Mouse (Mus musculus) neural tube, embryonic 15.5 days (tissue): ENCODE measurements around the gene Prph2. TPM values are rescaled to one million over a fixed set of nuclear protein-coding genes. Genes with fewer than 3 reads are reported as not detected.

Experiments used
- ATAC-seq: fragments of 200-750 bp; cut with Nextera tagmentation; 2 replicates; pipeline ENCODE4 v1.8.0; 2017; ENCODE audit warnings: mild to moderate bottlenecking, moderate TSS enrichment, moderate library complexity; ENCODE audit not compliant: low FRiP score
- H3K27ac ChIP-seq: fragments of 300-500 bp; sonication (generic); replicated peaks from 2 replicates; pipeline ENCODE4 v1.5.1; 2015; ENCODE audit warnings: mild to moderate bottlenecking, inconsistent platforms
- H3K27me3 ChIP-seq: fragments of 300-500 bp; sonication (generic); replicated peaks from 2 replicates; pipeline ENCODE4 v1.6.1; 2015; ENCODE audit warnings: inconsistent platforms
- H3K36me3 ChIP-seq: fragments of 300-500 bp; sonication (generic); 2 replicates; pipeline ENCODE4 v1.6.1; 2015; ENCODE audit warnings: inconsistent platforms
- H3K4me1 ChIP-seq: fragments of 300-500 bp; sonication (generic); 2 replicates; pipeline ENCODE4 v1.6.1; 2015; ENCODE audit warnings: inconsistent platforms
- H3K4me2 ChIP-seq: fragments of 300-500 bp; sonication (generic); 2 replicates; pipeline ENCODE4 v1.6.1; 2015; ENCODE audit warnings: inconsistent platforms, mild to moderate bottlenecking, moderate library complexity
- H3K4me3 ChIP-seq: fragments of 300-500 bp; sonication (generic); replicated peaks from 2 replicates; pipeline ENCODE4 v1.5.1; 2015; ENCODE audit warnings: mild to moderate bottlenecking, inconsistent platforms
- H3K9ac ChIP-seq: fragments of 300-500 bp; sonication (generic); replicated peaks from 2 replicates; pipeline ENCODE4 v1.6.1; 2015; ENCODE audit warnings: mild to moderate bottlenecking, inconsistent platforms
- H3K9me3 ChIP-seq: fragments of 300-500 bp; sonication (generic); replicated peaks from 2 replicates; pipeline ENCODE4 v1.6.1; 2016; ENCODE audit warnings: inconsistent platforms
- WGBS: fragments of 180-500 bp; shearing (Covaris S2); methylation state at CpG from one replicate; pipeline ENCODE4 v1.1.7; 2015; ENCODE audit warnings: mixed read lengths; 5-methylcytosine and 5-hydroxymethylcytosine counted together
- polyA plus RNA-seq: library from polyadenylated mRNA; unstranded; fragments of >200 nt; fragmentation: Nextera tagmentation; extraction: Ambion mirVana; gene quantifications from 2 replicates; pipeline ENCODE4 v1.2.1, GENCODE M21; 2015

Prph2 gene
- polyA plus RNA-seq, 1 experiment from 2014 or later = not detected

DNA sequence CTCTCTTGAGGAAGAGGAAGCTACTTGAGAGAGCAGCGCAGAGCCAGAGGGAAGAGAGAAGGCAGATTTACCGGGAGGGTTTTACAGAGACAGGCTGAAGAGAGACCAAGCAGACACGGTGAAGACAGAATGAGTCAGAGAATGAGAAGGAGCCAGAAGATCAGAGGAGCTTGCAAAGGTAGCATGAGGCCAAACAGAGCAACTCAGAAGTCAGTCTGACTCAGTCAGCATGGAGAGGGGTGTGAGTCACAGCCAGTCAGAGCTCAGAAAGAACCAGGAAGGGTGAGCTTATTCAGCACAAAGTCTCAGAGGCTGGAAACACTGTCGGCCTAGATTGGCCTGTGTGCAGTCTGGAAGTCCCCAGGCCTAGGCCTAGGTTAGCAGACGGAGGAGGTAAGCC is 22.7 kb downstream of the Prph2 start:
- 97% methylated on average over 5 of the region's 5 CpGs for WGBS
- Histone ChIP-seq H3K9me3 (no peaks in the 10 kb centered on the region), H3K4me2 (no peak overlapping the region), H3K4me3 (no peak overlapping the region), H3K27me3 (no peaks in the 10 kb centered on the region), H3K36me3 (peaks cover 90% of the 10 kb centered on the region), H3K9ac (no peak overlapping the region), H3K4me1 (no peaks in the 10 kb centered on the region), H3K27ac (no peak overlapping the region)
- ATAC-seq = no peak

- ATAC-seq = no peak
Observed at GRCm38 (mm10) chr17:46933557-46934348, 23.5 kb downstream of the Prph2 start.

DNA sequence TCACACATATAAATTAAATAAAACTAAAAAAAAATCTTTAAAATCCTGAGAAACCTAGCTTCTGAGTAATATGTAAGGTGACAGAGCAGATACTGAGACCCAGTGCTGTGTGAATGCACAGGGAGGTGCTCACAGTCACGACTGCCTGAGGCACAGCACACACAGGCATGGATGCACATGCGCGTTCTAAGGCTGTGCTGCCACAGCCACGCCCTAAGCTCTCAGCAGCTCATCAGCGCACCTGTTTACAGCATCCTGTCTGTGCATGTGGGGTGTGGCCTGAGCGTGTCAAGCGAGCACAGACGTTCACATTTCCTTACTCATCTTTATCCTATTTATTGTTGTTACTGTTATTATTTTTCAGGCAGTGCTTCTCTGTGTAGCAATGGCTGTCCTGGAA is 30.2 kb downstream of the Prph2 start:
- Histone ChIP-seq H3K4me3 (no peak overlapping the region), H3K27me3 (no peaks in the 10 kb centered on the region), H3K9ac (no peak overlapping the region), H3K36me3 (peaks cover 94% of the 10 kb centered on the region), H3K27ac (no peak overlapping the region), H3K4me1 (no peaks in the 10 kb centered on the region), H3K9me3 (no peaks in the 10 kb centered on the region), H3K4me2 (no peak overlapping the region)
- WGBS = 94% methylated on average over 8 of the region's 8 CpGs
- no peak for ATAC-seq

More at GRCm38 (mm10) chr17:46933557-46934348, 23.5 kb downstream of the Prph2 start:
- Histone ChIP-seq H3K27ac (no peak overlapping the region), H3K9me3 (no peaks in the 10 kb centered on the region), H3K36me3 (peaks cover 92% of the 10 kb centered on the region), H3K4me1 (no peaks in the 10 kb centered on the region), H3K27me3 (no peaks in the 10 kb centered on the region), H3K4me2 (no peak overlapping the region), H3K9ac (no peak overlapping the region), H3K4me3 (no peak overlapping the region)
- WGBS = 86% methylated on average over 19 of the region's 19 CpGs

- H3K4me1 ChIP-seq = no peaks in the 10 kb centered on the region
- H3K9me3 ChIP-seq = no peaks in the 10 kb centered on the region
- no peak overlapping the region for H3K4me2 ChIP-seq
- ATAC-seq = no peak
- H3K27me3 ChIP-seq = no peaks in the 10 kb centered on the region
- peaks cover 93% of the 10 kb centered on the region for H3K36me3 ChIP-seq
- no peak overlapping the region for H3K4me3 ChIP-seq
- H3K27ac ChIP-seq = no peak overlapping the region
- no peak overlapping the region for H3K9ac ChIP-seq
- WGBS = 97% methylated on average over 9 of the region's 9 CpGs
Observed at GRCm38 (mm10) chr17:46942421-46942820, 32.2 kb downstream of the Prph2 start.

DNA sequence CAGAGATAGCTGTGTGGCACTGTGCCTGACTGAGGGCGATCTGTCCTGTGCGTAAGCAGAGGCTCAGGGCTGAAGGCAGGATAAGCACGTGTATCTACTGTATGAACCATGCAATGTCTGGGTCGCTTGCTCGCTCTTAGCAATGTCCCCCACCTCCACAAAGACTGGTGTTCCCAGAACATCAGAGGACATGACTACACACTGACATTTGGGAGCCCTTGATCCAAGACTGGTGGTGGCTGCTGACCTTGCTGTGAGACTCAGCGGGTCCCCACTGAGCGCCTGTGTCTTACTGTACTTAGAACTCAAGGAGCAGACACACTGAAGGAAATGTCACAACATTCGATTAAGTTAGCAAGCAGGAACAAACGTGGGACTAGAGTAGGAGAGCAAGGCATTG is 36.0 kb downstream of the Prph2 start:
- Histone ChIP-seq H3K4me3 (no peak overlapping the region), H3K36me3 (peaks cover 77% of the 10 kb centered on the region), H3K4me1 (no peaks in the 10 kb centered on the region), H3K9ac (no peak overlapping the region), H3K27ac (no peak overlapping the region), H3K27me3 (no peaks in the 10 kb centered on the region), H3K9me3 (no peaks in the 10 kb centered on the region), H3K4me2 (no peak overlapping the region)
- no peak for ATAC-seq
- 97% methylated on average over 9 of the region's 9 CpGs for WGBS

DNA sequence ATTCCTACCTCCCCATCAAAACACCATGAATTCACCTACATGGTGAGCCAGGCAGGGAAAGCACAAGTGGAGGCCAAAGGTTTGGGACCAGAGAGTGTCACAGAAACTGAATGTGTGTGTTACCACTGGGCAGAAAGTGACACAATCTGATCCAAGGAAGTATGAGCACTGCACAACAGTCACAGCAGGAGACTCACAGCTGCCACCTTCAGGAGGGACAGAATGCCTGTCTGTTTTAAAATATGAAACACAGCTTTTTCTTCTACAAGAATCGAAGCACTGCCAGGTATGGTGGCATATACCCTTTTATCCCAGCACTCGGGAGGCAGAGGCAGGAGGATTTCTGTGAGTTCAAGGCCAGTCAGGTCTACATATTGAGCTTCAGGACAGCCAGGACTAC is 47.8 kb downstream of the Prph2 start:
- no peak overlapping the region for H3K9ac ChIP-seq
- no peak for ATAC-seq
- H3K4me3 ChIP-seq = no peak overlapping the region
- H3K4me1 ChIP-seq = no peaks in the 10 kb centered on the region
- no peaks in the 10 kb centered on the region for H3K27me3 ChIP-seq
- no peak overlapping the region for H3K4me2 ChIP-seq
- H3K27ac ChIP-seq = no peak overlapping the region
- H3K9me3 ChIP-seq = no peaks in the 10 kb centered on the region
- peaks cover 95% of the 10 kb centered on the region for H3K36me3 ChIP-seq
- WGBS = 91% methylated on average over 2 of the region's 2 CpGs

DNA sequence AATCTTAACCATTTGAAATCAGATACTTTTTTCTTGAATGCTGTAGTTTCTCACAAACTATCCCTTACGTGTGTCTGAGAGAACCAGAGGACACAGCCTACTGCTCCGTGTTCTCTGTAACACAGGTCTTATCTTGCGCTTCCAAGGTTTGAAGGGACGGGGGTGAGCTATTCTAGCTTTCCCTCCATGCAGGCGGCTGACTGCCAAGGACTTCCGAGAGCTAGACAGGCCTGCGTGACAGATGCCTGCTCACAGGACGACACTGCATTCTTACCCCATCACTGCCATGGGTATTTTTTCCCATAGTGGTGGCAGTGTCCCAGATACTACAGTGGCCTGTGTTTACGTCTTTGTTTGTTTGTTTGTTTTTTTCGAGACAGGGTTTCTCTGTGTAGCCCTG is 50.0 kb downstream of the Prph2 start:
- H3K36me3 ChIP-seq = peaks cover 97% of the 10 kb centered on the region
- no peaks in the 10 kb centered on the region for H3K27me3 ChIP-seq
- 94% methylated on average over 10 of the region's 10 CpGs for WGBS
- H3K4me1 ChIP-seq = no peaks in the 10 kb centered on the region
- H3K9me3 ChIP-seq = no peaks in the 10 kb centered on the region
- H3K9ac ChIP-seq = no peak overlapping the region
- H3K27ac ChIP-seq = no peak overlapping the region
- no peak for ATAC-seq
- no peak overlapping the region for H3K4me3 ChIP-seq
- no peak overlapping the region for H3K4me2 ChIP-seq

DNA sequence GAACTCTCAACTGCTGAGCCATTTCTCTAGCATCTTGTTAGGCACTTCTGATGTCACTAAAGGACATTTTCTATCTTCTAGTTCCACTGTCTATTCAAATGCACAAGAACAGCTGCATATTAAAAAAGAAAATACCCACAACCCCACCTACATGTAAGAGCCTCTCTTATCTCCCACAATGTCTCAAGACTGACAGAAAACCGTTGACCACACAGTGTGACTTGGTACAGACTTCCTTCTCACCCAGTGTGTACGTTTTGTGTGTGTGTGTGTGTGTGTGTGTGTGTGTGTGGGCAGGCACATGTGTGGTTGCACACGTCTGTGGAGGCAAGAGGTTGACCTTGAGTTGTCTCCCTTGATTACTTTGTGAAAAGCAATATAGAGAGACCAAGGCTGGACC is 51.9 kb downstream of the Prph2 start:
- H3K27me3 ChIP-seq = no peaks in the 10 kb centered on the region
- no peak overlapping the region for H3K4me3 ChIP-seq
- peaks cover 98% of the 10 kb centered on the region for H3K36me3 ChIP-seq
- WGBS = 86% methylated on average over 3 of the region's 3 CpGs
- H3K4me1 ChIP-seq = no peaks in the 10 kb centered on the region
- no peak overlapping the region for H3K27ac ChIP-seq
- H3K9me3 ChIP-seq = no peaks in the 10 kb centered on the region
- H3K9ac ChIP-seq = no peak overlapping the region
- ATAC-seq = no peak
- H3K4me2 ChIP-seq = no peak overlapping the region

- peaks cover 98% of the 10 kb centered on the region for H3K36me3 ChIP-seq
- no peaks in the 10 kb centered on the region for H3K9me3 ChIP-seq
- no peak overlapping the region for H3K4me3 ChIP-seq
- H3K4me1 ChIP-seq = no peaks in the 10 kb centered on the region
- ATAC-seq = no peak
- H3K4me2 ChIP-seq = no peak overlapping the region
- 91% methylated on average over 13 of the region's 13 CpGs for WGBS
- H3K27ac ChIP-seq = no peak overlapping the region
- H3K27me3 ChIP-seq = no peaks in the 10 kb centered on the region
- H3K9ac ChIP-seq = no peak overlapping the region
Observed at GRCm38 (mm10) chr17:46963186-46963585, 52.9 kb downstream of the Prph2 start.

GRCm38 (mm10) chr17:46966892-46967291 is 56.6 kb downstream of the Prph2 start:
- ATAC-seq = no peak
- Histone ChIP-seq H3K9me3 (no peaks in the 10 kb centered on the region), H3K9ac (no peak overlapping the region), H3K4me1 (no peaks in the 10 kb centered on the region), H3K27ac (no peak overlapping the region), H3K4me3 (no peak overlapping the region), H3K4me2 (no peak overlapping the region), H3K36me3 (peaks cover 96% of the 10 kb centered on the region), H3K27me3 (no peaks in the 10 kb centered on the region)
- WGBS = 91% methylated on average over 14 of the region's 14 CpGs

DNA sequence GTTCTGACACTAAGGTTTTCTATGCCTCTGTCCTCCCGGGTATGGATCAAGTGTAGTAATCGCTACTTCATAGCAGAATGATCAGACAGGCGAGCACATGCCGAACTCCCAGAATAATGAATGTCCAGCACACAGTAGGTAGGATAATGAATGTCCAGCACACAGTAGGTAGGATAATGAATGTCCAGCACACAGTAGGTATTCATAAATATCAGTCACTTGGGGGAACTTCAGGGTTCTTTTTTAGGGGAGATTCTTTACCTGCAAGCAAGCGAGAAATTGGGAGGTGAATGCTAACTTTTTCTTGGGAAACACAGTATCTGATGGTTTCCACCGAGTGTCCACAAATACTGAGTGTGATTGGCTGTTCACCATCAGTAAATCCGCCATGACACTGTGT is 62.3 kb downstream of the Prph2 start:
- no peaks in the 10 kb centered on the region for H3K4me1 ChIP-seq
- H3K9ac ChIP-seq = no peak overlapping the region
- peaks cover 95% of the 10 kb centered on the region for H3K36me3 ChIP-seq
- no peak overlapping the region for H3K27ac ChIP-seq
- no peaks in the 10 kb centered on the region for H3K9me3 ChIP-seq
- H3K4me3 ChIP-seq = no peak overlapping the region
- ATAC-seq = no peak
- 94% methylated on average over 7 of the region's 7 CpGs for WGBS
- no peak overlapping the region for H3K4me2 ChIP-seq
- H3K27me3 ChIP-seq = no peaks in the 10 kb centered on the region
